Mouse (Mus musculus): Measurements from ENCODE around the gene Cspg4.

GRCm38 (mm10) chr9:56926387-56926786 lies 61.6 kb downstream of the Cspg4 start:
- TF ChIP-seq POLR2A (IDR thresholded peaks at IDR 0.05; ENCODE audit: extremely low read depth, insufficient read depth, low read length) (no peak), CTCF (IDR thresholded peaks at IDR 0.05; ENCODE audit: low read depth, low read length) (no peak)
